Mouse (Mus musculus): ENCODE data around the gene Cgnl1.

GRCm38 (mm10) chr9:71586408-71586807 lies 185.0 kb downstream of the Cgnl1 start:
- TF ChIP-seq EP300 (IDR thresholded peaks at IDR 0.05; ENCODE audit: low read depth) (no peak), CTCF (IDR thresholded peaks at IDR 0.05; ENCODE audit: low read depth) (no peak)

Measured in liver, postnatal 0 days (tissue).